Mouse (Mus musculus) ES-Bruce4 (cell line): ENCODE results near the gene Apbb2.

ENCODE experiments used
- CTCF ChIP-seq: IDR thresholded peaks from one replicate; pipeline ENCODE4 v1.8.1; 2011; ENCODE audit warnings: low read depth, low read length
- POLR2A ChIP-seq: IDR thresholded peaks from one replicate; pipeline ENCODE4 v1.8.1; 2011; ENCODE audit warnings: low read length; ENCODE audit not compliant: insufficient read depth

DNA sequence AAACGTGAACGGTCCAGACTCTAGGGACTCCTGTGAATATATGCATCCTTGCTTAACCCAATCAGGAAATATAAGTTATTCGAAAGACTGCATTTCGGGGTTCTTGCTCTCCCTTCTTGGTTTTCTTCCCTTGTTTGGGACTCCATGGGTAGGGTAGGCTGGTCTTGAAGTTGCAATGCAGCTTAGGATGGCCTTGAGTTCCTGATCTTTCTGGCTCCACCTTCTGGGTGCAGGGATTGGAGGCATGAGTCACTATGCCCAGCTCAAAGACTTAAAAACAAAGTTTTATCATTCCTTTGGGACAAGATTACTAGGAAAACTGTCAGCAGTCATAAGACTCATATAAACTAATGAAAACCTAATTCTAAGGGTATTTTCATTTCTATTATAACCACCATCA, 195.1 kb downstream of the Apbb2 start:
- TF ChIP-seq POLR2A (no peak), CTCF (no peak)
